Mouse (Mus musculus): ENCODE measurements around the gene Calm5. TPM values are rescaled to one million over a fixed set of nuclear protein-coding genes. Genes with fewer than 3 reads are reported as not detected.
A peak's percentile ranks its signal among the peaks of the same experiment; 100 is the strongest.

The Calm5 gene
- polyA plus RNA-seq, 1 experiment from 2014 or later, result not detected

- H3K4me2 ChIP-seq (replicated peaks), result no peak overlapping the region
- no peaks in the 10 kb centered on the region for H3K9me3 ChIP-seq
- H3K4me1 ChIP-seq, result no peaks in the 10 kb centered on the region
- H3K27me3 ChIP-seq, result no peaks in the 10 kb centered on the region
- no peak overlapping the region for H3K9ac ChIP-seq (replicated peaks)
- no peak overlapping the region for H3K4me3 ChIP-seq
- ATAC-seq (ENCODE audit: low FRiP score, low read depth), result no peak
- no peaks in the 10 kb centered on the region for H3K36me3 ChIP-seq
- no peak overlapping the region for H3K27ac ChIP-seq (replicated peaks)
These were observed 15.9 kb downstream of the Calm5 start for GRCm38 (mm10) chr13:3869901-3870300.

DNA sequence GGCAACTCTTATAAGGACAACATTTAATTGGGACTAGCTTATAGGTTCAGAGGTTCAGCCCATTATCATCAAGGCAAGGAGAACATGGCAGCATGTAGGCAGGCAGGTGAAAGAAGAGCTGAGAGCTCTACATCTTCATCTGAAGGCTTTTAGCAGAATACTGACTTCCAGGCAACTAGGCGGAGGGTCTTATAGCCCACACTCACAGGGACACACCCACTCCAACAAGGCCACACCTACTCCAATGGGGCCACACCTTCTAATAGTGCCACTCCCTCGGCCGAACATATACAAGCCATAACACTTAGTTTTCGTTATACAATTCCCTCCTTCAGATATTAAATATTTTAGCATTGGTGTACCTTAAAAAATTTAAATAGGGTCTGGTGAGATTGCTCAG lies 18.9 kb downstream of the Calm5 start:
- Histone ChIP-seq H3K4me1 (no peaks in the 10 kb centered on the region), H3K9me3 (no peaks in the 10 kb centered on the region), H3K27ac (replicated peaks) (no peak overlapping the region), H3K4me2 (replicated peaks) (no peak overlapping the region), H3K4me3 (no peak overlapping the region), H3K27me3 (no peaks in the 10 kb centered on the region), H3K36me3 (no peaks in the 10 kb centered on the region), H3K9ac (replicated peaks) (no peak overlapping the region)
- ATAC-seq (ENCODE audit: low FRiP score, low read depth), result no peak
- 85% methylated on average over 4 of the region's 4 CpGs for WGBS

DNA sequence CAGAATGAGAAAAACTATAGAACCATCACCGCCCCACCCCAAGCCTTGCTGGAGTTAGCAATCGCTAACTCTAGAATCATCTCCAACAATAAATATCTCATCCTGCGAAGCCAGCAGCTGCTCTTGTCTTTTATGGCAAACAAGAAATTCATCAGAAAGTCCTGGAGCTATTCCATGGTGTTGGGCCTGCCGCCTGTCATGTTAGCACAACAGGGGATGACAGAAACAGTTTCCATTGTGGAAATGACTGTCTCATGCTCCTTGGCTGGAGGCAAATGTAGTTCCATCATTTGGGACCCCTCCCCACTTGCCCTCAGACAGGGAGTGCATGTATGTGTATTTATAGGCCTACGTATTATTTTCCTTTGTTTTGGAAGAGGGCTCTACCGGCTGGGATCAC lies 22.5 kb downstream of the Calm5 start:
- H3K9ac ChIP-seq (replicated peaks), result no peak overlapping the region
- H3K9me3 ChIP-seq, result no peaks in the 10 kb centered on the region
- peaks cover 3% of the 10 kb centered on the region; the same call in 1 of the 2 replicates for H3K36me3 ChIP-seq
- H3K27me3 ChIP-seq, result no peaks in the 10 kb centered on the region
- no peak overlapping the region for H3K27ac ChIP-seq (replicated peaks)
- H3K4me1 ChIP-seq, result no peaks in the 10 kb centered on the region
- no peak overlapping the region for H3K4me2 ChIP-seq (replicated peaks)
- no peak for ATAC-seq (ENCODE audit: low FRiP score, low read depth)
- WGBS, result 89% methylated on average over 6 of the region's 6 CpGs
- H3K4me3 ChIP-seq, result no peak overlapping the region

DNA sequence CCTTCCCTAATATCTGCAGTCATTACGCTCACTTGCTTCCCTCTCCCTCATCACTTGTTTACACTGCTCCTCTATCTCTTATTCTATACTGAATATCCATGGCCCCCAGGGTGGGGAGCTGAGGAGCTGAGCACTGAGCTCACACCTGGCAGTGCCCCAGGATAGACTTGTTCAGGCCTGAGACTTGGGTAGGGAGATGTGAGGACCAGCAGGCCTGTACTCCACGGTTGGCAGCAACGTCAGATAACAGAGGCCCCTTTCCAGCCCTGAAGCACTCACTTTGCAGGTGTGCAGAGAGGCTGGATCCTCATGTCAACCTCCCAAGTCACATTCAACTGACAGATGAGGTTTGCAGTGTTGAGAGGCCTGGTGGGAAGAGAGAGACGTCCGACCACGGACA lies 23.2 kb downstream of the Calm5 start:
- H3K27me3 ChIP-seq, result no peaks in the 10 kb centered on the region
- H3K4me2 ChIP-seq (replicated peaks), result no peak overlapping the region
- no peak overlapping the region for H3K27ac ChIP-seq (replicated peaks)
- no peaks in the 10 kb centered on the region for H3K4me1 ChIP-seq
- H3K9me3 ChIP-seq, result no peaks in the 10 kb centered on the region
- no peak overlapping the region for H3K9ac ChIP-seq (replicated peaks)
- no peak for ATAC-seq (ENCODE audit: low FRiP score, low read depth)
- WGBS, result 72% methylated on average over 6 of the region's 6 CpGs
- H3K36me3 ChIP-seq, result peaks cover 10% of the 10 kb centered on the region
- H3K4me3 ChIP-seq, result no peak overlapping the region

DNA sequence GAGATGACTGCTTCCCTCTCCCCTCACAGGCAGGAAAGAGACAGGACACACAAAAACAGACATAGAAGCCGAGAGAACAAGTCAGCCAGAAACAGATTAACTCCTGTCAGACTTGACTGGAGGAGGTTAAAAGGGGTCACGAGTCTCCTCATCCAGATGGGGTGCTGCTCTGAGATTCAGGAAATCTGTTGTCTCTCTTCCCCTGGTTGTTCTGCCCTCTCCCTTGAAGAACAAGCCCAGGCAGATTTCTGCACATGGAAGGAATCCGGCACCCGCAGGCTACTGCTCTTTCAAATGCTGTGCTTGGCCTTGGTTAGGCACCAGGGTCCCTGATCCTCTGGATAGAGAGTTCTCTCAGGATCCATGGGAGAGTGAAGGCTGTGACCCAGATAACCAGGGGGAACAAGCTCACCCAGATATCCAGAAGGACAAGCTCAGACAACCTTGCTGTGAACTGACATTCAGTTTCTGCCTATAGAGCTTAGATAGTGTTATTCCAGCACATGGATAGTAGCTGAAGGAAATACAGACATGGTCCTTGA lies 23.8 kb downstream of the Calm5 start:
- Histone ChIP-seq H3K36me3 (peaks cover 12% of the 10 kb centered on the region), H3K9me3 (no peaks in the 10 kb centered on the region), H3K4me2 (replicated peaks) (no peak overlapping the region), H3K4me1 (no peaks in the 10 kb centered on the region), H3K9ac (replicated peaks) (no peak overlapping the region), H3K4me3 (no peak overlapping the region), H3K27me3 (no peaks in the 10 kb centered on the region), H3K27ac (replicated peaks) (no peak overlapping the region)
- no peak for ATAC-seq (ENCODE audit: low FRiP score, low read depth)
- WGBS, result 48% methylated on average over 4 of the region's 4 CpGs

DNA sequence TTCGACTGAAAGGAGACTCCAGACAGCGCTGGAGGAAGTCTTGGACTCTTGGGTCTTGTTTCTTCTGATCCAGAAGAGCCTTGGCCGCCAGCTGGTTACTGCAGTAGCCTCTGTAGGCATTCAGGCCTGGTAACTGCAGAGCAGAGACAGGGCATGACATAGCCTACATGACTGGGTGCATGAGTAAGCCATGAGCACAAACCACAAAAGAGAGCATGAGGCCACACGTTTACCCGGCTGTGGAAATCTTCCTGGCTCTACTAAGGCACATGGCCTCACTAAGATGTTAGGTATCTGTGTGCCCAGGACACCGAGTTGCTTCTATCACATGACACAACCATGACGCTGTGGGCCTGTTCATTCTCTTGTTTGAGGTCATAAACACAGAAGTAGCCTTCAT lies 32.7 kb downstream of the Calm5 start:
- Histone ChIP-seq H3K4me1 (no peaks in the 10 kb centered on the region), H3K36me3 (peaks cover 46% of the 10 kb centered on the region), H3K4me2 (replicated peaks) (no peak overlapping the region), H3K9ac (replicated peaks) (no peak overlapping the region), H3K27me3 (no peaks in the 10 kb centered on the region), H3K9me3 (no peaks in the 10 kb centered on the region), H3K27ac (replicated peaks) (no peak overlapping the region), H3K4me3 (no peak overlapping the region)
- WGBS, result 96% methylated on average over 7 of the region's 7 CpGs
- ATAC-seq (ENCODE audit: low FRiP score, low read depth), result no peak

DNA sequence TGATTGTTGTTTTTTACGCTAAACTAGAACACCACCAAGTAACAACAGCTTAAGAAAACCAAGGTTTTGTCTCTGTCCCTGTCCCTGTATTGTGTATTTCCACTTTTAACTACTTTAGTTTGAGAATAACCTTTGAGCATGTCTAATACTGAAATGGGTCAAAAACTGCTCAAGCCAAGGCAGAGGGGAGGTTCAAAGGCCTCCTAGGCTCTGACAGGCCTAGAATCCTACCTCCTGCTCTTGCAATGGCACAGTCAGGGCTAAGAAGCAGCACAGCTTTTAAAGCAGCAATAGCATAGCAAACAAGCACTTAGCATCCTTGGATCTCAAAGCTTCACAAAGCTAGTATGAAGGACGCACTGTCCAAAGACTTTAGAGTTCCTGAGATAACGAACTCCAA lies 35.1 kb downstream of the Calm5 start:
- ATAC-seq (ENCODE audit: low FRiP score, low read depth), result no peak
- H3K4me3 ChIP-seq, result no peak overlapping the region
- WGBS, result 90% methylated on average over 3 of the region's 3 CpGs
- H3K4me1 ChIP-seq, result no peaks in the 10 kb centered on the region
- H3K27ac ChIP-seq (replicated peaks), result no peak overlapping the region
- H3K9ac ChIP-seq (replicated peaks), result no peak overlapping the region
- H3K9me3 ChIP-seq, result no peaks in the 10 kb centered on the region
- H3K4me2 ChIP-seq (replicated peaks), result no peak overlapping the region
- H3K36me3 ChIP-seq, result peaks cover 37% of the 10 kb centered on the region
- H3K27me3 ChIP-seq, result no peaks in the 10 kb centered on the region

GRCm38 (mm10) chr13:3890061-3890460 lies 36.1 kb downstream of the Calm5 start:
- no peaks in the 10 kb centered on the region for H3K27me3 ChIP-seq
- no peaks in the 10 kb centered on the region for H3K4me1 ChIP-seq
- H3K4me3 ChIP-seq, result no peak overlapping the region
- WGBS, result 67% methylated on average over 8 of the region's 8 CpGs
- no peak overlapping the region for H3K9ac ChIP-seq (replicated peaks)
- no peak for ATAC-seq (ENCODE audit: low FRiP score, low read depth)
- H3K9me3 ChIP-seq, result no peaks in the 10 kb centered on the region
- peaks cover 31% of the 10 kb centered on the region for H3K36me3 ChIP-seq
- H3K4me2 ChIP-seq (replicated peaks), result no peak overlapping the region
- H3K27ac ChIP-seq (replicated peaks), result no peak overlapping the region

DNA sequence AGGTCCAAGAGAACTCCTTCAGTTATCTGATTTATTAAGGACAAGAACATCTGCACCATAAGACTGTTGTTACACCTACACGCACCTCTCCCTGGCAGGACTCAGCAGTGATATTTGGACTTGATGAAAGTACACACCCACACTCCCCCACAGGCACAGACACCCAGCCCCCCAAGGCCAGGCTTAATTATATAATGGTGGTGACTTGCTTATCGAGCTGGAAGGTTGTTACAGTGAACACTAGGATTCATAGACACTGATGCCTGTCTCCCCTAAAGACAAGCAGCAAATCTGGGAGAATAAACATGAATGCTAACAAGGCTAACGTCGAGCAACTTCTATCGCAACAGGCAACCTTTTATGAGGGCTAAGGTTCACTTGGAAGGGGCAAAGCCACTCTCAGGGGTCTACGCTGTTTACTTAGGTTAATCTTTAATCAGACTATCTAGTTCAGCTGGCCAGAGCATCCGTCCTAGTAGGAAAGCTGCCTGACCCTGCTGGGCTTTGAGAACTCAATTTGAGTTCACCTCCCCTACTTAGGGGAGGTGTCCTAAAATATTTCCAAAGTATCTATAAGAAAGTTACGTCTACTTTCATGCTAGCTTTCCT lies 37.6 kb downstream of the Calm5 start:
- ATAC-seq (ENCODE audit: low FRiP score, low read depth), result no peak
- WGBS, result 61% methylated on average over 8 of the region's 8 CpGs
- no peak overlapping the region for H3K27ac ChIP-seq (replicated peaks)
- H3K4me2 ChIP-seq (replicated peaks), result 0 out of 2 replicates have a peak overlapping the region, but pooled peaks have one; percentile 3
- no peaks in the 10 kb centered on the region for H3K27me3 ChIP-seq
- no peak overlapping the region for H3K4me3 ChIP-seq
- peaks cover 19% of the 10 kb centered on the region for H3K36me3 ChIP-seq
- no peak overlapping the region for H3K9ac ChIP-seq (replicated peaks)
- no peaks in the 10 kb centered on the region for H3K4me1 ChIP-seq
- no peaks in the 10 kb centered on the region for H3K9me3 ChIP-seq

DNA sequence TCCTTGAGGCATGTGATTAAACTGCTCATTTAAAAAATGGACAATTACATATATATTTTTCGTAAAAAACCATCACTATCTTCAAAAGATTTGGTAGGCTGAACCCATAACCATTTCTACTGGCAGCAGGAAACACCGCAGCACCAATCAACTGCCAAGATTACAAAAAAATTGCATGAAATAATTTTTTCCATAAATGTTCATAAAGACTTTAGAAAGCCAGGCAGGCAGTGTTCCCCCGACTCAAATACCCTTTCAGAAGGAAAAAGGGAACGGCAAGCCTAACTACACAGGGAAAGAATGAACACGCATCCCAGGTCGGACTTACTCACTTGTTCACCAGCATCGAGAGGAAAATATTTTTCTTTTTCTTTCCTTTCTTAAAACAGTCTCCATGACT lies 38.6 kb downstream of the Calm5 start:
- H3K4me2 ChIP-seq (replicated peaks), result peak overlapping the region; percentile 71
- H3K27ac ChIP-seq (replicated peaks), result no peak overlapping the region
- no peaks in the 10 kb centered on the region for H3K27me3 ChIP-seq
- WGBS, result 22% methylated on average over 7 of the region's 7 CpGs
- H3K9me3 ChIP-seq, result no peaks in the 10 kb centered on the region
- 0 out of 2 replicates have a peak overlapping the region, but pooled peaks have one; percentile 59 for H3K9ac ChIP-seq (replicated peaks)
- no peaks in the 10 kb centered on the region for H3K4me1 ChIP-seq
- peak overlapping the region; percentile 49 for H3K4me3 ChIP-seq
- ATAC-seq (ENCODE audit: low FRiP score, low read depth), result no peak
- H3K36me3 ChIP-seq, result peaks cover 9% of the 10 kb centered on the region

- H3K27me3 ChIP-seq, result no peaks in the 10 kb centered on the region
These were observed 39.3 kb downstream of the Calm5 start for GRCm38 (mm10) chr13:3893126-3893734.

DNA sequence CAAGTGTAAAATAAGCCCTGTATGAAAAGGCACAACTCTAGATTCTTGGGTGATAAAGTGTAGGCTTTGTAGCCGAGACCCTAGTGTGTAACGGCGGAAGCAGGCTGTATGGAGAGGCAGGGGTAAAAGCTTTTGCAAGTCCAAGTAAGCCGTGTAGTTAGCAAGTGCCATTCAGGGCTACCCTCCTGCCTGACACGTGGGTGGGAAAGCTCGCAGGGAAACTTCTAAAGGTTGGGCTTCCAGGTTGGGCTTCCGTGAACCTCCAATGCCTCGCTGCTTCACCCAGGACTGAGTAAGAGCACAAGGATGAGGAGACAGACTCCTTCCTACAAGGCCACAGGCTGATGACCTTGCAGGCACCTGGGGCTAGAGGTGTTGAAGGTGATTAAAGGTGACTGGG lies 40.6 kb downstream of the Calm5 start:
- no peaks in the 10 kb centered on the region for H3K9me3 ChIP-seq
- no peak overlapping the region for H3K4me3 ChIP-seq
- H3K4me2 ChIP-seq (replicated peaks), result no peak overlapping the region
- peaks cover 5% of the 10 kb centered on the region; the same call in 1 of the 2 replicates for H3K36me3 ChIP-seq
- H3K9ac ChIP-seq (replicated peaks), result no peak overlapping the region
- H3K27me3 ChIP-seq, result no peaks in the 10 kb centered on the region
- 81% methylated on average over 8 of the region's 8 CpGs for WGBS
- no peaks in the 10 kb centered on the region for H3K4me1 ChIP-seq
- no peak for ATAC-seq (ENCODE audit: low FRiP score, low read depth)
- H3K27ac ChIP-seq (replicated peaks), result no peak overlapping the region

More at GRCm38 (mm10) chr13:3893126-3893734, 39.3 kb downstream of the Calm5 start:
- Histone ChIP-seq H3K36me3 (peaks cover 2% of the 10 kb centered on the region), H3K4me3 (peak overlapping the region; percentile 49), H3K9me3 (no peaks in the 10 kb centered on the region), H3K4me2 (replicated peaks) (peak overlapping the region; percentile 71), H3K4me1 (no peaks in the 10 kb centered on the region), H3K27ac (replicated peaks) (no peak overlapping the region), H3K9ac (replicated peaks) (peak overlapping the region; percentile 59)
- ATAC-seq (ENCODE audit: low FRiP score, low read depth), result peak; percentile 98
- WGBS, result under 1% methylated on average over 35 of the region's 35 CpGs
